Mouse (Mus musculus): ENCODE measurements around the gene Eef1g. TPM values are rescaled to one million over a fixed set of nuclear protein-coding genes. Genes with fewer than 3 reads are reported as not detected.

Gene Eef1g
- polyA plus RNA-seq, 1 experiment from 2014 or later = 516 TPM

- Histone ChIP-seq H3K4me3 (ENCODE audit: low read depth, low read length) (peak overlapping the region; percentile 26), H3K9ac (peak overlapping the region; percentile 37), H3K4me2 (peak overlapping the region; percentile 82), H3K36me3 (ENCODE audit: insufficient read depth) (peaks cover 62% of the 10 kb centered on the region), H3K27me3 (ENCODE audit: insufficient read depth, low read length) (no peaks in the 10 kb centered on the region), H3K9me3 (ENCODE audit: low read depth, low read length) (no peaks in the 10 kb centered on the region), H3K27ac (ENCODE audit: low read depth) (no peak overlapping the region), H3K4me1 (ENCODE audit: insufficient read depth) (peaks cover 15% of the 10 kb centered on the region)
- 23% methylated on average over 5 of the region's 5 CpGs for WGBS
- peak; percentile 93 for DNase-seq
- TF ChIP-seq CTCF (IDR thresholded peaks at IDR 0.05; ENCODE audit: low read depth) = no peak
- ATAC-seq (ENCODE audit: insufficient read depth) = no peak
Observed at GRCm38 (mm10) chr19:8944750-8945149, 22.1 kb upstream of the Eef1g start.

- H3K4me1 ChIP-seq (ENCODE audit: insufficient read depth) = peaks cover 15% of the 10 kb centered on the region
- no peak overlapping the region for H3K27ac ChIP-seq (ENCODE audit: low read depth)
- peaks cover 66% of the 10 kb centered on the region for H3K36me3 ChIP-seq (ENCODE audit: insufficient read depth)
- H3K4me3 ChIP-seq (ENCODE audit: low read depth, low read length) = peak overlapping the region; percentile 26
- H3K27me3 ChIP-seq (ENCODE audit: insufficient read depth, low read length) = no peaks in the 10 kb centered on the region
- 71% methylated on average over 6 of the region's 6 CpGs for WGBS
- DNase-seq = no peak
- peak overlapping the region; percentile 37; the same call in 1 of the 2 replicates for H3K9ac ChIP-seq
- no peak for TF ChIP-seq CTCF (IDR thresholded peaks at IDR 0.05; ENCODE audit: low read depth)
- H3K9me3 ChIP-seq (ENCODE audit: low read depth, low read length) = no peaks in the 10 kb centered on the region
- peak overlapping the region; percentile 82 for H3K4me2 ChIP-seq
- no peak for ATAC-seq (ENCODE audit: insufficient read depth)
Observed at GRCm38 (mm10) chr19:8945251-8945650, 21.6 kb upstream of the Eef1g start.

DNA sequence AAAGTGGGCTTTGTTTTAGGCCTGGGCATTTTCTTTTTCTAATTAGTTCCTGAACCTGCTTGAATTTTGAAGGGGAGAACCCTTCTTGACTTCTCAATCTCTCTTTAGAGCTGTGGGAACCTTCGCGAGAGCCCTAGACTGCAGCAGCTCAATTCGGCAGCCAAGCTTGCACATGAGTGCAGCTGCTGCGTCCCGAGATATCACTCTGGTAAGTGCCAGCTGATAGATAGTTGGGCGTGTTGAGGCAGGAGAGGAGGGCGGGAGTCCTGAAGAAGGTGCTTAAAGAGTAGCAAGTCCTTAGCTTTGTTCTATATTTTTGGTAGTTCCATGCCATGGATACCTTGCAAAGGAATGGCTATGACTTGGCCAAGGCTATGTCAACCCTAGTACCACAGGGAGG, 19.9 kb upstream of the Eef1g start:
- H3K36me3 ChIP-seq (ENCODE audit: insufficient read depth) = peaks cover 83% of the 10 kb centered on the region
- H3K4me3 ChIP-seq (ENCODE audit: low read depth, low read length) = no peak overlapping the region
- DNase-seq = no peak
- no peak overlapping the region for H3K9ac ChIP-seq
- H3K4me1 ChIP-seq (ENCODE audit: insufficient read depth) = peaks cover 15% of the 10 kb centered on the region
- H3K4me2 ChIP-seq = no peak overlapping the region
- no peaks in the 10 kb centered on the region for H3K27me3 ChIP-seq (ENCODE audit: insufficient read depth, low read length)
- H3K27ac ChIP-seq (ENCODE audit: low read depth) = no peak overlapping the region
- no peak for ATAC-seq (ENCODE audit: insufficient read depth)
- 83% methylated on average over 7 of the region's 7 CpGs for WGBS
- no peak for TF ChIP-seq CTCF (IDR thresholded peaks at IDR 0.05; ENCODE audit: low read depth)
- no peaks in the 10 kb centered on the region for H3K9me3 ChIP-seq (ENCODE audit: low read depth, low read length)

DNA sequence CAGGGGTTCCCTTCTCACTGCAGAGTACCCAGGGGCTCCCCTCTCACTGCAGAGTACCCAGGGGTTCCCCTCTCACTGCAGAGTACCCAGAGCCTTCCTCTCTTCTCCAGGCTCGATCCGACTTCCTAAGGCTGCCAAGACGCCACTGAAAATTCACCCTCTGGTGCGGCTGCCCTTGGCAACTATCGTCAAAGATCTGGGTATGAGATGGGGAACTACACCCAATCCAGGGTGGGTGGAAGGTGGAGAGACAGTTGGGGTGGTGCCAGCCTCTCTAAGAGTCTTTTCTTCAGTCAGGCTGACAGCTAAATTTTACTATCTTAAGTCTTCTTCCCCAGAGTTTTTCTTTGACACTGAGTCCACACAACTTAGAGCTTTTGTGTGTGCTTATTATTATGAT, 16.7 kb upstream of the Eef1g start:
- WGBS = 91% methylated on average over 5 of the region's 5 CpGs
- no peak for TF ChIP-seq CTCF (IDR thresholded peaks at IDR 0.05; ENCODE audit: low read depth)
- Histone ChIP-seq H3K4me3 (ENCODE audit: low read depth, low read length) (no peak overlapping the region), H3K9ac (no peak overlapping the region), H3K4me2 (no peak overlapping the region), H3K27ac (ENCODE audit: low read depth) (no peak overlapping the region), H3K36me3 (ENCODE audit: insufficient read depth) (peaks cover 78% of the 10 kb centered on the region), H3K27me3 (ENCODE audit: insufficient read depth, low read length) (no peaks in the 10 kb centered on the region), H3K9me3 (ENCODE audit: low read depth, low read length) (no peaks in the 10 kb centered on the region), H3K4me1 (ENCODE audit: insufficient read depth) (no peaks in the 10 kb centered on the region)
- DNase-seq = no peak
- no peak for ATAC-seq (ENCODE audit: insufficient read depth)

- no peaks in the 10 kb centered on the region for H3K9me3 ChIP-seq (ENCODE audit: low read depth, low read length)
- DNase-seq (no peak), ATAC-seq (ENCODE audit: insufficient read depth) (no peak)
- H3K4me3 ChIP-seq (ENCODE audit: low read depth, low read length) = no peak overlapping the region
- no peak overlapping the region for H3K4me2 ChIP-seq
- TF ChIP-seq CTCF (IDR thresholded peaks at IDR 0.05; ENCODE audit: low read depth) = no peak
- H3K9ac ChIP-seq = no peak overlapping the region
- H3K27ac ChIP-seq (ENCODE audit: low read depth) = no peak overlapping the region
- H3K36me3 ChIP-seq (ENCODE audit: insufficient read depth) = peaks cover 75% of the 10 kb centered on the region
- no peaks in the 10 kb centered on the region for H3K27me3 ChIP-seq (ENCODE audit: insufficient read depth, low read length)
- no peaks in the 10 kb centered on the region for H3K4me1 ChIP-seq (ENCODE audit: insufficient read depth)
- WGBS = 89% methylated on average over 9 of the region's 9 CpGs
Observed at GRCm38 (mm10) chr19:8952241-8952640, 14.6 kb upstream of the Eef1g start.

DNA sequence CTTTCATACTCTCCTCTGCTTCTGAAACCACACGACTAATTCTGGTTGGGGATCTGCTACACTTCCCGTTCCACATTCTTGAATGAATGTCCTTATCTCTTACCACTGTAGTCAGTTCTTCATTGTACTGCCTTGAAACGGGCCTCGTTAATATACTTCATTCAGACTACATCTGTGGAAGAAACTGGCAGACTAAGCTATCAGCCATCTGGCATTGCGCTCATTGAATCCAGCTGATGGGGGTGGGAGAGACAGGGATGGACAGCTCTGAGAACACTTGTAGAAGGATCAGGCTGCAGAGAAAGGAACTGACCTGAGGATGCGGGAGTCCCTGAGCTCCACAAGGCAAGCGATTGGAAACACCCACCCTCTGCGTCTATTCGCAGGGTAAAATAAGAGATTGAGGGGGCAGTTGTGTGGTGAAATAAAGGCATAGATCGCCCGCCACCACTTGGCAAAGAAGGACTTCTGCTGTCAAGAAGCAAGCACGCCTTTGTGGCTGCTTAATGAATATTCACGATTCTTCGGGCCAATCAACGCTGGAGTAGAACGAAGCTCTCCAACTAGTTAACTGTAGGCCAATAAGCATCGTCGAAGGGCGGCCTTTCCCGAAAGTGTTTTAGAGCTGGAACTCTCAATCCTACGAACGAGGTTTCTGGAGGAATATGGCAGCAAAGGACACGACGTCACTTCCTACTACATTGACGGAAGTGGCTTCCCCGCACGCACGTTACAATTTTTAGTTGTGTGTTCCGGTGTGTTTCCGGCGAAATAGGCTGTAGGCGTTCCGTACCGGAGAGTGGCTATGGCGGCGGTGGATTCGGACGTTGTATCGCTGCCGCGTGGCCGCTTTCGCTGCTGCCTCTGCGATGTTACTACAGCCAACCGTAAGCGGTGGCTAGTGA, 13.5 kb upstream of the Eef1g start, which contains the start of gene Tut1:
Gene Tut1 (plus strand): TSS at position 713 of the 905 bp plus-strand sequence.
- no peaks in the 10 kb centered on the region for H3K27me3 ChIP-seq (ENCODE audit: insufficient read depth, low read length)
- peak; percentile 95 for ATAC-seq (ENCODE audit: insufficient read depth)
- peak within 1 kb of the TSS; percentile 84 for H3K4me2 ChIP-seq
- H3K27ac ChIP-seq (ENCODE audit: low read depth) = peak within 1 kb of the TSS; percentile 62
- peaks cover 72% of the 10 kb centered on the region for H3K36me3 ChIP-seq (ENCODE audit: insufficient read depth)
- H3K4me1 ChIP-seq (ENCODE audit: insufficient read depth) = no peaks in the 10 kb centered on the region
- 3% methylated on average over 46 of the region's 46 CpGs for WGBS
- peak within 1 kb of the TSS; percentile 85 for H3K9ac ChIP-seq
- H3K4me3 ChIP-seq (ENCODE audit: low read depth, low read length) = peak within 1 kb of the TSS; percentile 83
- peak; percentile 100 for DNase-seq
- no peaks in the 10 kb centered on the region for H3K9me3 ChIP-seq (ENCODE audit: low read depth, low read length)
- no peak for TF ChIP-seq CTCF (IDR thresholded peaks at IDR 0.05; ENCODE audit: low read depth)

GRCm38 (mm10) chr19:8954171-8954570, 12.7 kb upstream of the Eef1g start:
- Histone ChIP-seq H3K27me3 (ENCODE audit: insufficient read depth, low read length) (no peaks in the 10 kb centered on the region), H3K27ac (ENCODE audit: low read depth) (peak overlapping the region; percentile 62), H3K4me2 (peak overlapping the region; percentile 84), H3K9me3 (ENCODE audit: low read depth, low read length) (no peaks in the 10 kb centered on the region), H3K36me3 (ENCODE audit: insufficient read depth) (peaks cover 72% of the 10 kb centered on the region), H3K9ac (peak overlapping the region; percentile 85), H3K4me1 (ENCODE audit: insufficient read depth) (no peaks in the 10 kb centered on the region), H3K4me3 (ENCODE audit: low read depth, low read length) (peak overlapping the region; percentile 83)
- no peak for TF ChIP-seq CTCF (IDR thresholded peaks at IDR 0.05; ENCODE audit: low read depth)
- WGBS = 6% methylated on average over 9 of the region's 9 CpGs
- no peak for ATAC-seq (ENCODE audit: insufficient read depth)
- DNase-seq = no peak

Measured in lung, embryonic 14.5 days (tissue).